In the genomic region with DNA sequence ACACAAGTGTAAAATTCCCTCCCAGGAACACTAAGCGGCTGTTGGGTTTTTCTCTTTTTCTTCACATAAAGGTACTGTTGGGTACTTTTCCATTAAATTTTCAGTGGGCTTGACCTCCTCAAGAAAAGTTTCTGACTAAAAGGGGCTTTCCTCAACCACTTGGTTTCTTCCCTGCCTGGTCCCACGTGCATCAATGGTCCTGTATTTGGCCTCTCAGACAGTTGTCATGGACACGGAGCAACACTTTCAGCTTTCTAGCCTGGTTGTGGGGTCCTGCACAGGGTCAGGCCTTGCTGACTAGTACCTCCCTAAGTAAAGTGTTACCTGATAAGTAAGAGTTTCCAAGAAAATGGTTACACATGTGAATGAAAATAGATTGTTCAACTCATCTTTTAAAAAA, we compare ENCODE assay signal across 18 mouse cellular contexts. TPM values are rescaled to one million over a fixed set of nuclear protein-coding genes. Genes with fewer than 3 reads are reported as not detected.
"Had no signal": no experiment of that assay in that cellular context is flagged by ENCODE, and none has a peak within 500 bp of the region (broad histone marks: within the 10 kb centered on the region; RNA-seq: fewer than 3 reads in every experiment).

No protein-coding gene starts in this region.

- H3K4me3 ChIP-seq: neural tube, embryonic 12.5 days; neural tube, embryonic 13.5 days; neural tube, embryonic 15.5 days; stomach, embryonic 15.5 days had no signal

- H3K4me1 ChIP-seq: neural tube, embryonic 12.5 days; neural tube, embryonic 13.5 days; neural tube, embryonic 15.5 days; stomach, embryonic 15.5 days had no signal

- DNase-seq: retina, postnatal 1 day; right cerebral cortex, adult 18-20 months; right cerebral cortex, postnatal 14 days; right cerebral cortex, postnatal 25 days; right cerebral cortex, postnatal 4 days; spleen, adult 18-20 months; thymus, adult 18-20 months; thymus, adult 2 months; thymus, postnatal 14 days; thymus, postnatal 25 days; thymus, postnatal 36 days; thymus, postnatal 4 days had no signal

- H3K36me3 ChIP-seq: neural tube, embryonic 12.5 days; neural tube, embryonic 13.5 days; neural tube, embryonic 15.5 days; stomach, embryonic 15.5 days had no signal

- H3K4me2 ChIP-seq: neural tube, embryonic 12.5 days; neural tube, embryonic 13.5 days; neural tube, embryonic 15.5 days; stomach, embryonic 15.5 days had no signal

- H3K9me3 ChIP-seq: neural tube, embryonic 12.5 days; neural tube, embryonic 13.5 days; neural tube, embryonic 15.5 days; stomach, embryonic 15.5 days had no signal

- H3K9ac ChIP-seq: neural tube, embryonic 12.5 days; neural tube, embryonic 13.5 days; neural tube, embryonic 15.5 days; stomach, embryonic 15.5 days had no signal

- H3K27me3 ChIP-seq: neural tube, embryonic 12.5 days; neural tube, embryonic 13.5 days; neural tube, embryonic 15.5 days; stomach, embryonic 15.5 days had no signal

- H3K27ac ChIP-seq: neural tube, embryonic 12.5 days; neural tube, embryonic 13.5 days; neural tube, embryonic 15.5 days; stomach, embryonic 15.5 days; stomach, postnatal 0 days had no signal

RNA-seq across cellular contexts. Expression of gene Cetn4, which starts 13.0 kb away (rescaled TPM):
- polyA plus RNA-seq: small intestine, adult 2 months had no signal
